Mouse (Mus musculus) liver, postnatal 0 days (tissue): ENCODE measurements around the gene Rassf6.

Source experiments
- CTCF ChIP-seq: sonication (generic); IDR thresholded peaks from 2 replicates; pipeline ENCODE4 v1.5.1; 2016; ENCODE audit warnings: antibody characterized with exemption, low read depth
- EP300 ChIP-seq: IDR thresholded peaks from 2 replicates; pipeline ENCODE4 v1.6.1; 2016; ENCODE audit warnings: antibody characterized with exemption, low read depth, mild to moderate bottlenecking

DNA sequence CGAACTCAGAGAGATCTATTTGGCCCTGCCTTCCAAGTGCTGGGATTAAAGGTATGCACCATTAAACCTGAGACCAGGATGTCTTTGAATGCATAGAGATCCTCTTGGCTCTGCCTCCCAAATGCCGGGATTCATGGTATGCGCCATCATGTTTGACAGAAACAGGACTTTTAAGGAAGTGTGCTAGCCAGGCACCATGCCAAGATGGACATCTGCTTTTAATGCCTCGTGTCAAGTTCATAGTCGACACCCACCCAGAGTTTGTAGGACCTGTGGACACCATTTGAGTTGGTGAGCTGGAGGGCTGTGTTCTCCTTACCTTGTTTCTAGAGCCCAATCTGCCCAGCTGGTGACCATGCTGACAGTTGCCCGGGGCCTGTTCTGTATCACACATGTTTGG, 48.5 kb downstream of the Rassf6 start:
- TF ChIP-seq CTCF: no peak
- TF ChIP-seq EP300: no peak
